ENCODE assay signal across 22 mouse cellular contexts in genomic region chr8:26590591-26591212, GRCm38 (mm10).
DNase-seq lines count a peak whose midpoint lies in the region; ATAC-seq lines count a peak whose summit lies in the region.
"Had no signal": no experiment of that assay in that cellular context is flagged by ENCODE, and none has a peak within 500 bp of the region (broad histone marks: within the 10 kb centered on the region; RNA-seq: fewer than 3 reads in every experiment).

No protein-coding gene starts in this region.

- no peak overlapping the region for H3K9ac ChIP-seq in neural tube, embryonic 13.5 days
- H3K9ac ChIP-seq in intestine, embryonic 16.5 days (ENCODE audit: low read depth, low read length): no peak overlapping the region
- no peak overlapping the region for H3K9ac ChIP-seq in kidney, embryonic 15.5 days
- H3K9ac ChIP-seq in forebrain, embryonic 16.5 days (replicated peaks; ENCODE audit: low read depth, low read length): no peak overlapping the region
- H3K9ac ChIP-seq: embryonic facial prominence, embryonic 12.5 days; hindbrain, embryonic 15.5 days; limb, embryonic 12.5 days; liver, embryonic 13.5 days; midbrain, embryonic 12.5 days had no signal

- no peaks in the 10 kb centered on the region for H3K36me3 ChIP-seq in neural tube, embryonic 13.5 days
- H3K36me3 ChIP-seq in intestine, embryonic 16.5 days (ENCODE audit: control insufficient read depth, insufficient read depth, low read length): no peaks in the 10 kb centered on the region
- H3K36me3 ChIP-seq in kidney, embryonic 15.5 days: no peaks in the 10 kb centered on the region
- H3K36me3 ChIP-seq in forebrain, embryonic 16.5 days (ENCODE audit: control insufficient read depth, insufficient read depth): no peaks in the 10 kb centered on the region
- H3K36me3 ChIP-seq: embryonic facial prominence, embryonic 12.5 days; heart, embryonic 10.5 days; hindbrain, embryonic 15.5 days; limb, embryonic 12.5 days; liver, embryonic 13.5 days; midbrain, embryonic 12.5 days had no signal

- no peak for ATAC-seq in neural tube, embryonic 13.5 days (ENCODE audit: low read depth)
- peak; percentile 87 for ATAC-seq in intestine, embryonic 16.5 days
- no peak for ATAC-seq in kidney, embryonic 15.5 days (replicated peaks; ENCODE audit: low FRiP score)
- no peak for ATAC-seq in forebrain, embryonic 16.5 days

- H3K27ac ChIP-seq in neural tube, embryonic 13.5 days (replicated peaks): peak overlapping the region; percentile 50; the same call in 1 of the 2 replicates
- H3K27ac ChIP-seq in intestine, embryonic 16.5 days (ENCODE audit: low read length): no peak overlapping the region; the same call in 1 of the 2 replicates
- no peak overlapping the region for H3K27ac ChIP-seq in kidney, embryonic 15.5 days
- no peak overlapping the region for H3K27ac ChIP-seq in forebrain, embryonic 16.5 days (ENCODE audit: low read length)
- H3K27ac ChIP-seq: embryonic facial prominence, embryonic 12.5 days; gastrocnemius, adult 2 months; heart, embryonic 10.5 days; hindbrain, embryonic 15.5 days; kidney, postnatal 0 days; limb, embryonic 12.5 days; liver, embryonic 13.5 days; midbrain, embryonic 12.5 days had no signal

- H3K9me3 ChIP-seq in neural tube, embryonic 13.5 days: no peaks in the 10 kb centered on the region
- H3K9me3 ChIP-seq in intestine, embryonic 16.5 days (ENCODE audit: control insufficient read depth, low read length): no peaks in the 10 kb centered on the region
- H3K9me3 ChIP-seq in kidney, embryonic 15.5 days (replicated peaks): no peaks in the 10 kb centered on the region
- no peaks in the 10 kb centered on the region for H3K9me3 ChIP-seq in forebrain, embryonic 16.5 days (ENCODE audit: control insufficient read depth, low read length)
- H3K9me3 ChIP-seq: embryonic facial prominence, embryonic 12.5 days; heart, embryonic 10.5 days; hindbrain, embryonic 15.5 days; limb, embryonic 12.5 days; liver, embryonic 13.5 days; midbrain, embryonic 12.5 days had no signal

- DNase-seq in heart, adult 11 months: peak; percentile 3
- no peak for DNase-seq in heart, adult 9 months (ENCODE audit: low spot score in 2 of 2)
- DNase-seq in neural tube, embryonic 10.5 days (ENCODE audit: extremely low spot score, low spot score): no peak
- DNase-seq: adrenal gland, postnatal 14 days; gastrocnemius, adult 2 months; heart, postnatal 4 days; kidney, adult 11 months; liver, embryonic 13.5 days; lung, adult 2 months; lung, postnatal 14 days; right cerebral cortex, postnatal 14 days; spleen, adult 18-20 months had no signal

- peaks cover 45% of the 10 kb centered on the region for H3K4me1 ChIP-seq in neural tube, embryonic 13.5 days (replicated peaks)
- H3K4me1 ChIP-seq in intestine, embryonic 16.5 days (ENCODE audit: control insufficient read depth, insufficient read depth, low read length): peaks cover 9% of the 10 kb centered on the region; the same call in 1 of the 2 replicates
- H3K4me1 ChIP-seq in kidney, embryonic 15.5 days: peaks cover 23% of the 10 kb centered on the region
- H3K4me1 ChIP-seq in forebrain, embryonic 16.5 days (replicated peaks; ENCODE audit: control insufficient read depth, insufficient read depth, low read length): peaks cover 9% of the 10 kb centered on the region; the same call in 1 of the 2 replicates
- H3K4me1 ChIP-seq: embryonic facial prominence, embryonic 12.5 days; heart, embryonic 10.5 days; liver, embryonic 13.5 days had no signal

- no peak overlapping the region for H3K4me2 ChIP-seq in neural tube, embryonic 13.5 days
- no peak overlapping the region for H3K4me2 ChIP-seq in intestine, embryonic 16.5 days (ENCODE audit: low read depth, low read length)
- no peak overlapping the region for H3K4me2 ChIP-seq in kidney, embryonic 15.5 days
- no peak overlapping the region for H3K4me2 ChIP-seq in forebrain, embryonic 16.5 days (ENCODE audit: low read length)
- H3K4me2 ChIP-seq: embryonic facial prominence, embryonic 12.5 days; hindbrain, embryonic 15.5 days; limb, embryonic 12.5 days; liver, embryonic 13.5 days; midbrain, embryonic 12.5 days had no signal

- H3K27me3 ChIP-seq in neural tube, embryonic 13.5 days: no peaks in the 10 kb centered on the region
- no peaks in the 10 kb centered on the region for H3K27me3 ChIP-seq in intestine, embryonic 16.5 days (replicated peaks; ENCODE audit: control insufficient read depth, insufficient read depth, low read length)
- peaks cover 21% of the 10 kb centered on the region for H3K27me3 ChIP-seq in kidney, embryonic 15.5 days
- no peaks in the 10 kb centered on the region for H3K27me3 ChIP-seq in forebrain, embryonic 16.5 days (replicated peaks; ENCODE audit: control insufficient read depth, insufficient read depth, low read length)
- H3K27me3 ChIP-seq: embryonic facial prominence, embryonic 12.5 days; hindbrain, embryonic 15.5 days; liver, embryonic 13.5 days; midbrain, embryonic 12.5 days had no signal

- 84% methylated on average over 2 of the region's 2 CpGs for WGBS in neural tube, embryonic 13.5 days
- WGBS in intestine, embryonic 16.5 days: 69% methylated on average over 2 of the region's 2 CpGs
- WGBS in kidney, embryonic 15.5 days: 62% methylated on average over 2 of the region's 2 CpGs
- WGBS in forebrain, embryonic 16.5 days: 81% methylated on average over 2 of the region's 2 CpGs

- H3K4me3 ChIP-seq in neural tube, embryonic 13.5 days: no peak overlapping the region
- H3K4me3 ChIP-seq in intestine, embryonic 16.5 days (ENCODE audit: low read length): no peak overlapping the region
- H3K4me3 ChIP-seq in kidney, embryonic 15.5 days (replicated peaks): no peak overlapping the region
- no peak overlapping the region for H3K4me3 ChIP-seq in forebrain, embryonic 16.5 days (replicated peaks; ENCODE audit: low read length)
- H3K4me3 ChIP-seq: embryonic facial prominence, embryonic 12.5 days; gastrocnemius, adult 2 months; heart, embryonic 10.5 days; hindbrain, embryonic 15.5 days; limb, embryonic 12.5 days; liver, embryonic 13.5 days; midbrain, embryonic 12.5 days had no signal
